Mouse (Mus musculus): ENCODE measurements around the gene Ulk3. TPM values are rescaled to one million over a fixed set of nuclear protein-coding genes. Genes with fewer than 3 reads are reported as not detected.

Gene Ulk3
- total and polyA plus RNA-seq, 3 experiments = 5.0 to 11.9 TPM; not detected in 1

GRCm38 (mm10) chr9:57584991-57585390, 4.3 kb upstream of the Ulk3 start:
- Histone ChIP-seq H3K4me1 (ENCODE audit: control insufficient read depth in 1 of 2, insufficient read depth in 2 of 2, low read length in 2 of 2) (peaks cover 0 to 5% of the 10 kb centered on the region in 2 experiments; a peak in 2 of 4 replicates), H3K9me3 (replicated peaks; ENCODE audit: insufficient read depth, low read length) (no peaks in the 10 kb centered on the region), H3K27ac (ENCODE audit: control insufficient read depth, low read depth, low read length) (no peak overlapping the region), H3K9ac (ENCODE audit: control insufficient read depth, low read depth, low read length, poor library complexity, severe bottlenecking) (no peak overlapping the region), H3K27me3 (ENCODE audit: control insufficient read depth in 1 of 2, insufficient read depth in 2 of 2, low read length in 2 of 2) (no peaks in the 10 kb centered on the region), H3K36me3 (ENCODE audit: control insufficient read depth in 1 of 2, insufficient read depth in 2 of 2, low read length in 2 of 2) (peaks cover 0 to 5% of the 10 kb centered on the region in 2 experiments; a peak in 3 of 4 replicates), H3K4me3 (ENCODE audit: control insufficient read depth in 1 of 2, insufficient read depth in 1 of 2, low read depth in 2 of 2, low read length in 2 of 2) (no peak overlapping the region), H3K79me2 (ENCODE audit: control insufficient read depth, insufficient read depth, low read length, poor library complexity) (peaks cover 3% of the 10 kb centered on the region; the same call in 1 of the 2 replicates)
- no peak for DNase-seq (ENCODE audit: low read depth, low spot score)
- TF ChIP-seq ZMIZ1 (IDR thresholded peaks at IDR 0.05; ENCODE audit: low read depth, low read length) (no peak), MXI1 (IDR thresholded peaks at IDR 0.05; ENCODE audit: low read depth, low read length) (no peak), GABPA (IDR thresholded peaks at IDR 0.05; ENCODE audit: low read depth, low read length) (no peak), E2F4 (IDR thresholded peaks at IDR 0.05; ENCODE audit: borderline replicate concordance, low read depth, low read length) (no peak), ZC3H11A (IDR thresholded peaks at IDR 0.05; ENCODE audit: low read depth, low read length) (no peak), JUND (IDR thresholded peaks at IDR 0.05; ENCODE audit: low read depth, low read length) (no peak), TAL1 (IDR thresholded peaks at IDR 0.05; ENCODE audit: low read length) (no peak), CHD1 (IDR thresholded peaks at IDR 0.05; ENCODE audit: low read depth, low read length) (no peak), SMC3 (IDR thresholded peaks at IDR 0.05; ENCODE audit: low read depth, low read length) (no peak), GATA1 (IDR thresholded peaks at IDR 0.05; ENCODE audit: low read depth, low read length) (no peak), POLR2AphosphoS5 (IDR thresholded peaks at IDR 0.05; ENCODE audit: borderline replicate concordance, low read depth, low read length) (no peak), SIN3A (IDR thresholded peaks at IDR 0.05; ENCODE audit: low read length) (no peak), EP300 (IDR thresholded peaks at IDR 0.05; ENCODE audit: low read depth in 1 of 2, low read length in 2 of 2) (no peak), ZNF384 (IDR thresholded peaks at IDR 0.05; ENCODE audit: low read depth, low read length) (no peak), ELF1 (IDR thresholded peaks at IDR 0.05; ENCODE audit: low read depth, low read length) (no peak), RAD21 (IDR thresholded peaks at IDR 0.05; ENCODE audit: low read depth, low read length) (no peak), CTCF (IDR thresholded peaks at IDR 0.05 in 2 of 3, conservative IDR thresholded peaks at IDR 0.05 in 1 of 3; ENCODE audit: control insufficient read depth in 1 of 3, insufficient read depth in 1 of 3, low read depth in 2 of 3, low read length in 3 of 3, poor library complexity in 1 of 3, severe bottlenecking in 1 of 3) (no peak), KAT2A (conservative IDR thresholded peaks at IDR 0.05; ENCODE audit: low read depth, low read length) (no peak)

GRCm38 (mm10) chr9:57590726-57591125, 1.5 kb downstream of the Ulk3 start:
- no peak overlapping the region for H3K27ac ChIP-seq (ENCODE audit: control insufficient read depth, low read depth, low read length)
- H3K27me3 ChIP-seq (ENCODE audit: control insufficient read depth in 1 of 2, insufficient read depth in 2 of 2, low read length in 2 of 2) = no peaks in the 10 kb centered on the region
- TF ChIP-seq SMC3 (IDR thresholded peaks at IDR 0.05; ENCODE audit: low read depth, low read length) = 0 out of 2 replicates have a peak, but pooled peaks have one; percentile 5
- peak; percentile 22 for TF ChIP-seq RAD21 (IDR thresholded peaks at IDR 0.05; ENCODE audit: low read depth, low read length)
- TF ChIP-seq CTCF (IDR thresholded peaks at IDR 0.05 in 2 of 3, conservative IDR thresholded peaks at IDR 0.05 in 1 of 3; ENCODE audit: control insufficient read depth in 1 of 3, insufficient read depth in 1 of 3, low read depth in 2 of 3, low read length in 3 of 3, poor library complexity in 1 of 3, severe bottlenecking in 1 of 3) = peak in 1 of 3 experiments; percentile 20; a peak in 1 of 6 replicates
- no peak for TF ChIP-seq MYC (IDR thresholded peaks at IDR 0.05; ENCODE audit: low read depth, low read length)
- H3K9me3 ChIP-seq (replicated peaks; ENCODE audit: insufficient read depth, low read length) = no peaks in the 10 kb centered on the region
- H3K9ac ChIP-seq (ENCODE audit: control insufficient read depth, low read depth, low read length, poor library complexity, severe bottlenecking) = no peak overlapping the region
- H3K4me1 ChIP-seq (ENCODE audit: control insufficient read depth in 1 of 2, insufficient read depth in 2 of 2, low read length in 2 of 2) = peaks cover 0 to 5% of the 10 kb centered on the region in 2 experiments; a peak in 2 of 4 replicates
- H3K79me2 ChIP-seq (ENCODE audit: control insufficient read depth, insufficient read depth, low read length, poor library complexity) = peaks cover 3% of the 10 kb centered on the region; the same call in 1 of the 2 replicates
- H3K4me3 ChIP-seq (ENCODE audit: control insufficient read depth in 1 of 2, insufficient read depth in 1 of 2, low read depth in 2 of 2, low read length in 2 of 2) = no peak overlapping the region
- H3K36me3 ChIP-seq (ENCODE audit: control insufficient read depth in 1 of 2, insufficient read depth in 2 of 2, low read length in 2 of 2) = no peaks in the 10 kb centered on the region; a peak in 1 of 4 replicates
- peak; percentile 17 for DNase-seq (ENCODE audit: low read depth, low spot score)
